Mouse (Mus musculus): ENCODE data around the gene Gpr39.

DNA sequence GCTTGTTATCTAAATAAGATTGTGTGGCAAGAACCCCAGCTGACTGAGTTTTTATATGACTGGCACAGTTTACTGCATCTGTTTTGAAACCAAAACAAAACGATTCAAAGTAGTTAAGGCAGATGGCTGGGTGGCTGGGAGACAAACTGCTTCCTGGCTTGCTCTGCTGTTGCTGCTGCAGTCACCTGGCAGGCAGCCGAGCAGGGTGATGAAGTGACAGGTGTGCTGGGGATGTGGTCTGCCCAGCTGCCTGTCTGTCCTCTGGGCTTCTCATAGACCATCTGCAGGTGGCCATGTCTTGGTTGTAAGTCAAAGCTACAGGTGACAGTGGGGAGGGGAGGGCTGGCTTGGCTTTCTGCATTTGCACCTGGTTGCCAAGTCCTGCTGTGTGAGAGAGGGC, 131.6 kb downstream of the Gpr39 start:
- no peak for TF ChIP-seq MAFK (IDR thresholded peaks at IDR 0.05; ENCODE audit: insufficient read depth, low read depth, low read length)
- no peak for TF ChIP-seq ZNF384 (IDR thresholded peaks at IDR 0.05; ENCODE audit: low read depth, low read length)
- no peak for TF ChIP-seq HCFC1 (IDR thresholded peaks at IDR 0.05; ENCODE audit: borderline replicate concordance, insufficient read depth, low read length)
- no peak for TF ChIP-seq CHD2 (IDR thresholded peaks at IDR 0.05; ENCODE audit: low read depth, low read length)
- TF ChIP-seq ZC3H11A (IDR thresholded peaks at IDR 0.05; ENCODE audit: borderline replicate concordance, low read depth, low read length), result no peak

Data from ES-E14 (cell line).